Mouse (Mus musculus): ENCODE data around the gene Hinfp. TPM values are rescaled to one million over a fixed set of nuclear protein-coding genes. Genes with fewer than 3 reads are reported as not detected.
A peak's percentile ranks its signal among the peaks of the same experiment; 100 is the strongest.
"Not testable (repeated sequence)": the region's sequence is repeated elsewhere in the genome, so short reads cannot be mapped to it uniquely, and the experiment has no call there.

The Hinfp gene
- polyA plus RNA-seq, 1 experiment from 2014 or later, result 25.0 TPM

GRCm38 (mm10) chr9:44314910-44315309, 9.4 kb upstream of the Hinfp start:
- H3K27me3 ChIP-seq (ENCODE audit: insufficient read depth, poor library complexity, severe bottlenecking), result 0 out of 2 replicates have a peak, but pooled peaks cover 4% of the 10 kb centered on the region
- H3K4me3 ChIP-seq, result no peak overlapping the region
- H3K4me1 ChIP-seq, result peaks cover 51% of the 10 kb centered on the region
- DNase-seq (ENCODE audit: low spot score), result no peak
- no peaks in the 10 kb centered on the region for H3K9me3 ChIP-seq
- H3K36me3 ChIP-seq, result peaks cover 49% of the 10 kb centered on the region
- H3K27ac ChIP-seq, result no peak overlapping the region
- WGBS, result 89% methylated on average over 18 of the region's 18 CpGs

DNA sequence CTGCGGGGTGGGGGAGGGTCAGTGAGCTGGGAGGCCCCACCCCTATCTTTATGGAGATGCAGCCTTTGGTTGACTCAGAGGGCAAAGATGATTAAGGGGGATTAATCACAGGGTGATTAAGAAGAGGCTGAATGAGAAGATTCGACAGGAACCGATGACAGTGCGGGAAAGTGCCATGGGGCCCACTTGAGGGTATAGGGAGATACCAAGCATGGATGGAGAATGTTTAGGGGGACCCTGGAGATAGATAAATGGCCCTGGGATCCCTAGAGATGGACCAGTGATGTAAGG, 8.7 kb upstream of the Hinfp start:
- H3K27me3 ChIP-seq (ENCODE audit: insufficient read depth, poor library complexity, severe bottlenecking), result 0 out of 2 replicates have a peak, but pooled peaks cover 4% of the 10 kb centered on the region
- WGBS, result 69% methylated on average over 4 of the region's 4 CpGs
- H3K4me3 ChIP-seq, result no peak overlapping the region
- peaks cover 46% of the 10 kb centered on the region for H3K4me1 ChIP-seq
- H3K36me3 ChIP-seq, result peaks cover 49% of the 10 kb centered on the region
- H3K9me3 ChIP-seq, result no peaks in the 10 kb centered on the region
- no peak overlapping the region for H3K27ac ChIP-seq
- DNase-seq (ENCODE audit: low spot score), result no peak

GRCm38 (mm10) chr9:44313476-44314256, 8.2 kb upstream of the Hinfp start:
- Histone ChIP-seq H3K27ac (no peak overlapping the region), H3K4me3 (no peak overlapping the region), H3K4me1 (peaks cover 40% of the 10 kb centered on the region), H3K9me3 (no peaks in the 10 kb centered on the region), H3K27me3 (ENCODE audit: insufficient read depth, poor library complexity, severe bottlenecking) (0 out of 2 replicates have a peak, but pooled peaks cover 4% of the 10 kb centered on the region), H3K36me3 (peaks cover 49% of the 10 kb centered on the region)
- DNase-seq (ENCODE audit: low spot score), result no peak
- WGBS, result 77% methylated on average over 19 of the region's 19 CpGs

- no peak for DNase-seq (ENCODE audit: low spot score)
- H3K27me3 ChIP-seq (ENCODE audit: insufficient read depth, poor library complexity, severe bottlenecking), result 0 out of 2 replicates have a peak, but pooled peaks cover 4% of the 10 kb centered on the region
- 14% methylated on average over 27 of the region's 27 CpGs for WGBS
- H3K27ac ChIP-seq, result peak overlapping the region; percentile 76
- no peaks in the 10 kb centered on the region for H3K9me3 ChIP-seq
- H3K4me3 ChIP-seq, result peak overlapping the region; percentile 44
- peaks cover 28% of the 10 kb centered on the region for H3K4me1 ChIP-seq
- peaks cover 42% of the 10 kb centered on the region for H3K36me3 ChIP-seq
These were observed 6.0 kb upstream of the Hinfp start for GRCm38 (mm10) chr9:44311136-44312134.

GRCm38 (mm10) chr9:44310750-44311135, 5.3 kb upstream of the Hinfp start:
- peaks cover 28% of the 10 kb centered on the region for H3K4me1 ChIP-seq
- peak overlapping the region; percentile 44 for H3K4me3 ChIP-seq
- no peak for DNase-seq (ENCODE audit: low spot score)
- no peaks in the 10 kb centered on the region for H3K9me3 ChIP-seq
- 0 out of 2 replicates have a peak, but pooled peaks cover 4% of the 10 kb centered on the region for H3K27me3 ChIP-seq (ENCODE audit: insufficient read depth, poor library complexity, severe bottlenecking)
- peak overlapping the region; percentile 76 for H3K27ac ChIP-seq
- WGBS, result 21% methylated on average over 10 of the region's 10 CpGs
- H3K36me3 ChIP-seq, result peaks cover 36% of the 10 kb centered on the region

DNA sequence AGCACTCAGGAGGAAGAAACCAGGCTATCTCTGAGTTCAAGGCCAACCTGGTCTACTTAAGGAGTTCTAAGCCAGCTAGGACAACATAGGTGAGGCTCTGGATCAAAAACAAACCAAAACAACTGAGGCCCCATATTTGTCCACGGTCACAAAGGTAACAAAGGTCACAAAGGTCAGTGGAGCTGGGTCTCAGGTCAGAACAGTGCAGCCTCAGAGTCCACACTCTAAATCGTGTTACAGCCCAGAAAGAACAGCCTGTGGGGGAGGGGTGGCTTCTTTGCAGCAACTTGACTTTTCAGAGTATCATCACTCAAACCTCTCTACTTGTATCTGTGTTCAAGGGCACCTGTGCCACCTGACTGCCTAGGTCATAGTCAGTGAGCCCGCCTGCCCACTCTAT, 4.3 kb upstream of the Hinfp start:
- peaks cover 26% of the 10 kb centered on the region for H3K36me3 ChIP-seq
- no peak for DNase-seq (ENCODE audit: low spot score)
- H3K27me3 ChIP-seq (ENCODE audit: insufficient read depth, poor library complexity, severe bottlenecking), result 0 out of 2 replicates have a peak, but pooled peaks cover 4% of the 10 kb centered on the region
- no peaks in the 10 kb centered on the region for H3K9me3 ChIP-seq
- H3K4me1 ChIP-seq, result peaks cover 28% of the 10 kb centered on the region
- WGBS, result 68% methylated on average over 3 of the region's 3 CpGs
- no peak overlapping the region for H3K27ac ChIP-seq
- H3K4me3 ChIP-seq, result no peak overlapping the region

DNA sequence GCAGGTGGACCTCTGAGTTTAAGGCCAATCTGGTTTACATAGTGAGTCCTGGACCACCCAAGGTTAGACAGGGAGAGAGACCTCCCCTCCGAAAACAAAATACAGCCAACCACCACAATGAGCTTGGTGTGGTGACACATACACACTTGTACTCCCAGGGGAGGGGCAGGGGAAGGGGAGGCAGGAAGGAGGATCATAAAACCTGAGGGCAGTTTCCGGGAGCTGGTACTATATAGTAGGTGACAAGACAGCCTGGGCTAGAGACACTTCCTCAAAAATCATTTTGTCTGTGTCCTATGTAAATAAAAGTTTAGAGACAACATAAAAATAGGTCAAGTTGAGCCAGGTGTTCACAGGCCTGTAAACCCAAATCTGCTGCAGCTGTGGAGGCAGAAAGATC, 1.8 kb upstream of the Hinfp start:
- Histone ChIP-seq H3K27me3 (ENCODE audit: insufficient read depth, poor library complexity, severe bottlenecking) (0 out of 2 replicates have a peak, but pooled peaks cover 4% of the 10 kb centered on the region), H3K4me1 (peaks cover 29% of the 10 kb centered on the region), H3K36me3 (peaks cover 10% of the 10 kb centered on the region), H3K27ac (no peak overlapping the region), H3K4me3 (no peak overlapping the region), H3K9me3 (no peaks in the 10 kb centered on the region)
- 85% methylated on average over 2 of the region's 2 CpGs for WGBS
- DNase-seq (ENCODE audit: low spot score), result no peak

- H3K27me3 ChIP-seq (ENCODE audit: insufficient read depth, poor library complexity, severe bottlenecking), result no peaks in the 10 kb centered on the region
- no peaks in the 10 kb centered on the region for H3K9me3 ChIP-seq
- DNase-seq (ENCODE audit: low spot score), result no peak
- peaks cover 25% of the 10 kb centered on the region for H3K4me1 ChIP-seq
- 91% methylated on average over 6 of the region's 6 CpGs for WGBS
- peaks cover 18% of the 10 kb centered on the region for H3K36me3 ChIP-seq
- H3K27ac ChIP-seq, result no peak overlapping the region
- H3K4me3 ChIP-seq, result no peak overlapping the region
These were observed 1.1 kb upstream of the Hinfp start for GRCm38 (mm10) chr9:44306532-44306931.

- 92% methylated on average over 3 of the region's 3 CpGs for WGBS
- not testable (repeated sequence) for H3K9me3 ChIP-seq; H3K27me3 ChIP-seq (ENCODE audit: insufficient read depth, poor library complexity, severe bottlenecking); DNase-seq (ENCODE audit: low spot score); H3K27ac ChIP-seq; H3K4me3 ChIP-seq
- peaks cover 77% of the 10 kb centered on the region for H3K36me3 ChIP-seq
- peaks cover 11% of the 10 kb centered on the region for H3K4me1 ChIP-seq
These were observed 5.5 kb downstream of the Hinfp start for GRCm38 (mm10) chr9:44300001-44300400.

DNA sequence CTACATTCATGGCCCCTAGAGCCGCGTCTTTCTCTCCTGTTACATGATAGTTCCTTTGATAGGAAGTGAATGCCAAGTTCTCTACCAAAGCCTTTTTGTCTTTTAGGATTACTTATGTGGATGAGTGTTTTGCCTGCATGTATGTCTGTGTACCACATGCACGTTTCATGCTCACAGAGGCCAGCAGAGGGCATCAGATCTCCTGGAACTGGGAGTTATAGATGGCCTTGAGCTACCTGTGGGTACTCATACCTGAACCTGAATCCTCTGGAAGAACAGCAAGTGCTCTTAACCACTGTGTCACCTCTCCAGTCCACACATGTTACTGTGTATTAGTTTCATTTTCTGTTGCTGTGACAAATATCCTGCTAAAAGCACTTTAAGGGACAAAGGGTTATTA, 13.0 kb downstream of the Hinfp start:
- H3K36me3 ChIP-seq, result peaks cover 72% of the 10 kb centered on the region
- WGBS, result 67% methylated on average over 3 of the region's 3 CpGs
- no peaks in the 10 kb centered on the region for H3K9me3 ChIP-seq
- no peak for DNase-seq (ENCODE audit: low spot score)
- no peak overlapping the region for H3K4me3 ChIP-seq
- H3K27me3 ChIP-seq (ENCODE audit: insufficient read depth, poor library complexity, severe bottlenecking), result peaks cover 22% of the 10 kb centered on the region; the same call in 1 of the 2 replicates
- H3K27ac ChIP-seq, result no peak overlapping the region
- peaks cover 20% of the 10 kb centered on the region for H3K4me1 ChIP-seq

DNA sequence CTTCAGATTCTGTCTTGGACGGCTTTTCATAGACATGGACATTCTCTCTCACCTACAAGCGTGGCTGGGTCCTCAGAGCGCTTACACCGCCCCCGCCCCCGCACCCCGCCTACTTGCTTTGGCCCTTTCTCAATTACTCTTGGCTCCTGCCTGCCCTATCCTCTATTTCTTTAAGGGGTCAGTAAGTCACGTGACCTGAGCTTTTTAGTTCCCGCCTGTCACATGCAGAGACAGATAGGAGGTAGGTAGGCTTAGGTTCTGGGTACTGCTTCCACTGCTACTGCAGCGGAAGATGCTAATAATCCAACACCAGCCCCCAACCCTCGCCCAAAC, 16.5 kb downstream of the Hinfp start:
- peak overlapping the region; percentile 75; the same call in 1 of the 2 replicates for H3K27ac ChIP-seq
- peaks cover 29% of the 10 kb centered on the region for H3K4me1 ChIP-seq
- peak overlapping the region; percentile 70 for H3K4me3 ChIP-seq
- H3K36me3 ChIP-seq, result peaks cover 40% of the 10 kb centered on the region
- H3K27me3 ChIP-seq (ENCODE audit: insufficient read depth, poor library complexity, severe bottlenecking), result peaks cover 47% of the 10 kb centered on the region
- H3K9me3 ChIP-seq, result no peaks in the 10 kb centered on the region
- WGBS, result 5% methylated on average over 11 of the region's 11 CpGs
- DNase-seq (ENCODE audit: low spot score), result peak; percentile 83

DNA sequence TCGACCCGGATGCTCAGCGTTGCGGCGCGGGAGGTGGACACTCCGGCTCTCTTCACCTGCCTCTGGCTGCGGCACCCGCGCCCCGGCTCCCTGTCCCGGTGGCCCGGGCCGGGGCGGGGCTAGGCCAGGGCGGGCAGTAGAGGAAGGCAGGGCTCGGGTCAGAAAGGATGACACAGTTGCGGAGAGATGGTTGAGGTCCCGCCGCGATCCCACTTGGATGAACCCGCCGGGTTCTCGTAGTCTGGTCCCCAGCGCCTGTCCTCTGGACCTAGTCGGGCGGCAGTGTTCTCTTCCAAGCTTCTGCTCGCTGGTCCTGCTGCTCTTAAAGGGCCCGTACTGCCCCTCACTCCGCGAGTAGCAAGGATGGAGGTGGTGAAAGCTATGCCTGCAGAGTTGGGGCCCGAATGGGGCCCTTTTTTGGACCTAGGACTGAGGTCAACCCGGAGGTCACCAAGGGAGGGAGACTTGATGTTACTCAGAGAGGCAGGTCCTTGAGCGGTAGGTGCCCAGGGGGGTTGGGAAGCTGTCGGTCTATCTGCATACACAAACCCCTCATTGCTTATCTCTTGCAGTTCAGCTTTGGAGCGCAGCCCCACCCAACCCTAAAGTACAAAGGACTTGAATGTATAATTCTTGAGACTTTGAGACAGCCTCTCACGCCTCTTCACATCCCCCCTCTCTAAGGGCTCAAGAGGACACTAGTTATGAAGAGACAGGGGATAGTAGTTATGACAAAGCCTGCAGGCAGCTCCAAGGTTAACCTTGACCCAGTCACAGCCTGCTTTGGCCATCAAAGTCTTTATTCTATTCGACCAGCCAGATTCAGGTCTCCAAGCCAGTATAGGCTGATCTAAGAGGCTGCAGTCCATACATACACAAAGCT, 17.2 kb downstream of the Hinfp start, which contains the start of gene Abcg4:
Abcg4 (minus strand) TSS at position 540 of the 883 bp plus-strand sequence.
- peaks cover 47% of the 10 kb centered on the region for H3K27me3 ChIP-seq (ENCODE audit: insufficient read depth, poor library complexity, severe bottlenecking)
- H3K36me3 ChIP-seq, result peaks cover 34% of the 10 kb centered on the region
- no peaks in the 10 kb centered on the region for H3K9me3 ChIP-seq
- peaks cover 30% of the 10 kb centered on the region for H3K4me1 ChIP-seq
- H3K27ac ChIP-seq, result peak within 1 kb of the TSS; percentile 75
- DNase-seq (ENCODE audit: low spot score), result peak; percentile 93
- under 1% methylated on average over 38 of the region's 38 CpGs for WGBS
- peak within 1 kb of the TSS; percentile 70 for H3K4me3 ChIP-seq
